Mouse (Mus musculus) spleen, adult 2 months (tissue): ENCODE results near the gene Gpr108. TPM values are rescaled to one million over a fixed set of nuclear protein-coding genes. Genes with fewer than 3 reads are reported as not detected.

ENCODE experiments used
- DNase-seq, 2 experiments: peaks; one replicate each; pipeline versions ENCODE4 v3.0.0 to v3.0.0-alpha.2; 2012 to 2021; ENCODE audit warnings: low spot score in 2 of 2, low read depth in 1 of 2
- H3K27ac ChIP-seq: fragments of 200-500 bp; 2 replicates; pipeline ENCODE4 v1.5.1; 2012; ENCODE audit warnings: low read length, inconsistent platforms; ENCODE audit not compliant: insufficient read depth
- H3K27me3 ChIP-seq: fragments of 200-500 bp; 2 replicates; pipeline ENCODE4 v1.6.1; 2012; ENCODE audit warnings: mild to moderate bottlenecking, moderate library complexity, low read length, inconsistent platforms; ENCODE audit not compliant: control insufficient read depth, insufficient read depth
- H3K36me3 ChIP-seq: fragments of 200-500 bp; 2 replicates; pipeline ENCODE4 v1.6.1; 2012; ENCODE audit warnings: mild to moderate bottlenecking, low read length, inconsistent platforms; ENCODE audit not compliant: control insufficient read depth, insufficient read depth
- H3K4me1 ChIP-seq: fragments of 200-500 bp; 2 replicates; pipeline ENCODE4 v1.6.1; 2011; ENCODE audit warnings: inconsistent platforms; ENCODE audit not compliant: control insufficient read depth, insufficient read depth, insufficient read length
- H3K4me3 ChIP-seq: fragments of 200-500 bp; 2 replicates; pipeline ENCODE4 v1.5.1; 2011; ENCODE audit warnings: mild to moderate bottlenecking, inconsistent platforms; ENCODE audit not compliant: insufficient read depth, insufficient read length; ENCODE audit errors: extremely low read depth
- CTCF ChIP-seq: fragments of 200-500 bp; IDR thresholded peaks from 2 replicates; pipeline ENCODE4 v1.5.1; 2011; ENCODE audit warnings: mild to moderate bottlenecking, inconsistent platforms; ENCODE audit not compliant: insufficient read depth, insufficient read length, insufficient replicate concordance; ENCODE audit errors: extremely low read depth
- POLR2A ChIP-seq: fragments of 200-500 bp; IDR thresholded peaks from 2 replicates; pipeline ENCODE4 v1.6.1; 2011; ENCODE audit warnings: low read depth, low read length, inconsistent platforms
- WGBS: fragments of 180-500 bp; shearing (Covaris S2); methylation state at CpG from one replicate; pipeline ENCODE4 v1.1.7; 2018; 5-methylcytosine and 5-hydroxymethylcytosine counted together
- polyA plus RNA-seq: library from polyadenylated mRNA; depleted of rRNA; stranded (reverse); fragments of >200 nt; gene quantifications from 2 replicates; pipeline ENCODE4 v1.2.3, GENCODE M21; 2012

Gpr108 gene
- polyA plus RNA-seq, 1 experiment = 38.5 TPM

DNA sequence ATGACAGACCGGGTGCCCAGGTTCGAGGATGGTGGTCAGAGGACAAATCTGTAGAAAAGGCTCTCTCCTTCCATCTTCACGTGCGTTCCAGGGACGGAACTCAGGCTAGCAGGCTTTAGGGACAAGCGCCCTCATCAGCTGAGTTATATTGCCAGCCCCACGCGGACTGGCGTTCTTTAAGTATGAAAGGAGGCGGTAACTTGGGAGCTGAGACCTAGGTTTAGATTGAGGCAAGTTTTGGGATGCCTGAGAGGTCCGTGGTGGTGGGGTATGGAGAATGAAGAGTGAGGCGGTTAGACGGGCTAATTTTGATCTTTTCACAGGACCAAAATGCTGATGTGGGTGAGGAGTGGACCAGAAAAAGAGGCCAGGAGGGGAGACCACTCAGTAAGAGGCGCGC, 26.4 kb upstream of the Gpr108 start:
- Histone ChIP-seq H3K4me3 (peak overlapping the region; percentile 75), H3K27me3 (no peaks in the 10 kb centered on the region), H3K36me3 (no peaks in the 10 kb centered on the region), H3K27ac (peak overlapping the region; percentile 95), H3K4me1 (peaks cover 14% of the 10 kb centered on the region; the same call in 1 of the 2 replicates)
- DNase-seq = no peak
- TF ChIP-seq CTCF (no peak), POLR2A (no peak)
- 8% methylated on average over 15 of the region's 15 CpGs for WGBS

DNA sequence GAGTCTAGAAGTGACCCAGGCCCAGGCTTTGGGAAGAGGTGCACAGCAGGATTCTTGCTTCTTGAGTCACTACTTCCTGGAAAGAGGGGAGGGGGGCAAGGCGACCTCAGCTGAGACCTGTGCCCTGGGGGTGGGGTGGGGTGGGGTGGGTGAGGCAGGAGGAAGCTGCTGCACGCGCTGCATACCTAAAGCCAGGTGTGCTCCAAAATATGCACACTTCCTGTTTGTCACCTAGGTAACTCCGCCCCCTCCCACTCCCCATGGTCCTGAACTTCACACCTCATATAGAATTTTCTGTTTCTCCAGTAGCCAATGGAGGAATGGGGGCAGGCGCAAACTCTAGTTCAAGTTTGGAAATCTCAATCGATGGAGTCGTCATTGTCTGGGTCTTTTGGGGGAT, 25.6 kb upstream of the Gpr108 start:
- TF ChIP-seq POLR2A (no peak), CTCF (no peak)
- 53% methylated on average over 7 of the region's 7 CpGs for WGBS

DNA sequence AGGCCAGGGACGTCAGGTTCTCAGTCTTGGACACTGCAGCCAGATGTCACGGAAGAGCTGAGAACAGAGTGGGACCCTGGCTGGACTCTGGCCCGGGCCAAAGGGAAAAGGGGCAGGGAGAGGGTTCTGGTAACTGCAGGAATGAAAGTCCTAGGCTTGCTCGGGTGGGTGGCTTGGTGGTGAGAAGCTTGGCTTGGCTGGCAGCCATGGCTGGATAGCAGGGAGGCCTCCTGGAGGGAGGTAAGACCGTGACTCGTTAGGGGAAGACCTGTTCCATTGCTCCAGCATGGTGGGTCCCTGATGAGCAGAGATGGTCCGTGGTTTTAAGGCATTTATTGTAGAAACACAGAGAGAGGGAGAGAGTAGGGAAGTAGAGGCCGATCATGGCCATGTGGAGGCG, 23.1 kb upstream of the Gpr108 start:
- TF ChIP-seq CTCF (no peak), POLR2A (no peak)
- WGBS = 63% methylated on average over 9 of the region's 9 CpGs
- H3K4me3 ChIP-seq = no peak overlapping the region
- H3K4me1 ChIP-seq = peaks cover 4% of the 10 kb centered on the region; the same call in 1 of the 2 replicates
- no peak for DNase-seq
- H3K27ac ChIP-seq = no peak overlapping the region
- no peaks in the 10 kb centered on the region for H3K27me3 ChIP-seq
- H3K36me3 ChIP-seq = no peaks in the 10 kb centered on the region

More for the DNA sequence above, 25.6 kb upstream of the Gpr108 start:
- Histone ChIP-seq H3K36me3 (no peaks in the 10 kb centered on the region), H3K27ac (no peak overlapping the region), H3K27me3 (no peaks in the 10 kb centered on the region), H3K4me1 (peaks cover 14% of the 10 kb centered on the region; the same call in 1 of the 2 replicates), H3K4me3 (no peak overlapping the region)
- DNase-seq = no peak

DNA sequence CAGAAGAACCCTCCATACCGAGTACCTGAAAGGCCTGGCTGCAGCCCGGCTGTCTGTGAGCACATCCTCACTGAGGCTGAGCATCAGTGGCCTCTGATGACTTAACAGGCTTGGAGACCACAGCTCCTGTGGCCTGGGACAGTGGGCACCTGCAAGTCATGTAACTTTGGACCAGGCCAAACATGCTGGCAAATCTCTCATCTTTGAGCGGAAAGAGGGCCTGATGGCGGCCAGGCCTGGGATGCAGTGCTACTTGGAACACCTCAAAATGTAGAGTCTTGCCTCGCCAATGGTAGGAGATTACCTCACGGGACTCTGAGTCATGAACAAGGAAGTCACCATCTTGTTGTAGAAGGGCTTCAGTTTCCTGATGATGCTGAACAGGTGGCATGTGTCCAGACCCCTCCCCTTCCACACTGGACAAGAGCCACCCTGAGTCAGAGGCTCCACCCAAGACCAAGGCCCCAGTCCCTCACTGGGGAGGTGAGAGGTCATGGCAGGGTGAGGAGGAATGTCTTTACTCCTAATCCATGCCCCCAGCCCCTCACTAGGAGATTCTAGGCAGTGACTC, 19.4 kb upstream of the Gpr108 start:
- TF ChIP-seq POLR2A = no peak
- TF ChIP-seq CTCF = no peak
- no peak overlapping the region for H3K4me3 ChIP-seq
- no peak overlapping the region for H3K27ac ChIP-seq
- DNase-seq = no peak
- no peaks in the 10 kb centered on the region for H3K27me3 ChIP-seq
- no peaks in the 10 kb centered on the region for H3K36me3 ChIP-seq
- peaks cover 6% of the 10 kb centered on the region; the same call in 1 of the 2 replicates for H3K4me1 ChIP-seq
- WGBS = 86% methylated on average over 6 of the region's 6 CpGs

DNA sequence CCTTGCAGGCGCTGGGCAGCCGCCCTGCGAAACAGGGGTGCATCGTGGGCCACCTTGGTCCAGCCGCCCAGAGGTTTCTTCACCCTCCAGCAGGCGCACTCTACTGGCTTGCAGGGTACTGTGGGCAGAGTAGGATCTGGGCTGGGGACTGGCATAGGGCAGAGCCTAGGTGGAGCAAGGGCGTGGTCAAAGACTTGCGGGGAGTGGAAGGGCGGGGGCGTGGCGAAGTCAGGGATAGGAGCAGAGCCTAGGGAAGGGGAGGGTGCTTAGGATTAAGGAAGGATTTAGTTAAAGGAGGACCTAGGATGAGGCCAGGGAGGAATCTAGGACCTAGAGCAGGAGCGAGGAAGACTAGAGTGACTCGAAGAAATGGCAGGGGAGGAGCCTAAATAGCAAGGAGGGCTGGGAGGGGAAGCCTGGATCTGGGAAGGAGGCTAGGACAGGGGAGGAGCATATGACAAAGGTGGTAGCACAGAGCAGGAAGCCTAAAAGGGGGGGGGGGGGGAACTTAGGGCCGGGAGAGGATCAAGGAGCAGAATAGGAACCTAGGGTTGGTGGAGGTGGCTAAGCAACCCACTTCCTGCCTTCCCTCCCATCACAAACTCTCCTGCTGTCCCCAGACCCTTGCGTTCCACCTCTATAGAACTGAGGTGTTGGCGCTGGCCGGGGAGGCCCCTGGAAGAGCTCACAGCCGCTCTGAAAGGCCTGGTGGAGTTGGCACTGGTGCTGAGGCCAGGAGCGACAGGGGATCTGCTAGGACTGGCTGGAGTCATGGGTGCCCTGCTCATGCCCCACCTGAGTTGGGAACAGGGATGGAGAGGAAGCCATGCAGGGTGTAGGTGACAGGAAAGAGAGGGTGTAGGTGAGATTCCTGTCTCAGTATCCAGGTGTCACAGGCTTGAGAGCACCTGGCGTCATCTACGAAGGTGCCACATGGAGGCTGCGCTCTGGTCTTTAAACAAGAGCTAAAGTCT, 17.0 kb upstream of the Gpr108 start:
- DNase-seq = peak in 1 of 2 experiments; percentile 46
- Histone ChIP-seq H3K4me1 (peaks cover 6% of the 10 kb centered on the region; the same call in 1 of the 2 replicates), H3K4me3 (no peak overlapping the region), H3K27ac (no peak overlapping the region), H3K27me3 (no peaks in the 10 kb centered on the region), H3K36me3 (no peaks in the 10 kb centered on the region)
- 44% methylated on average over 22 of the region's 22 CpGs for WGBS
- no peak for TF ChIP-seq CTCF
- TF ChIP-seq POLR2A = no peak

DNA sequence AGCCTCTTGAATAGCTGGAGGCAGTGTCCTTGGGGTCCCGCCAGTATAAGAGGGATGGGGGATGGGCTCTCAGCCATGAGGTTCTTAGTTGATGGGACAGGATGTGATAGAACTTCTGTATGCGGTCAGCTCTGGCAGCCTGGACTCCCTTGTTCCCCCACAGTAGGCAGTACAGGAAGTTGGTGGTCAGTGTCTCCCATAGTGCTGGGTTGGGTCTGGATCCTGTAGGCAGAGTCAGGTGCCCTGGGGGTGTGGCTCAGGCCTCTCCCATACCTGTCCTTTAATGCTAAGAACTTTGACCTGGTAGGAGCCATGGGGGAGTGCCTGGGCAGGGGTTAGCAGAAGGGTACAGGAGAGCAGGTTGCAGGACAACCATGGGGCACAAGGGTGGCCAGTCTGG, 15.9 kb upstream of the Gpr108 start:
- WGBS = 25% methylated on average over 2 of the region's 2 CpGs
- Histone ChIP-seq H3K36me3 (no peaks in the 10 kb centered on the region), H3K27me3 (no peaks in the 10 kb centered on the region), H3K4me1 (peaks cover 6% of the 10 kb centered on the region; the same call in 1 of the 2 replicates), H3K4me3 (no peak overlapping the region), H3K27ac (no peak overlapping the region)
- TF ChIP-seq POLR2A (no peak), CTCF (no peak)
- DNase-seq = no peak
